Mouse (Mus musculus): Measurements from ENCODE around the gene Gm4792. TPM values are rescaled to one million over a fixed set of nuclear protein-coding genes. Genes with fewer than 3 reads are reported as not detected.

The Gm4792 gene
- polyA plus RNA-seq, 1 experiment = not detected

DNA sequence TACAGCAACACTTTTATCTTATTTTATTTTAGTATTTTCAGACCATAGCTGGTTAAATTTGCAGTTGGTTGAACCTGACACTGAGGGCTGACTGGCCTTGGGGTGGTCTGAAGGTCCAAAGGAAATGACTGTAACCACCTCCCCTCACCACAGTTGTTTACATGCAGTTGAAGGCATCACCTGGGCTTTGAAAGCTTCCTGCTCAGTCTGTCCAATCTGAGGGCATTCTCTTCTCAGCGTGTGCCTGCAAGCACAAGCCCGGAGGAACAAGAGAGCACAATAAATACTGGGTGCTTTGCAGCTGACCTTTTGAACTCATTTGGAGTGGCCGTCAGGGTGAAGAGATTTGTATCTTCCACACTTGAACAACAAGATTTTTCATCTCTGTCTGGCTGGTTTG is 23.2 kb downstream of the Gm4792 start:
- no peak overlapping the region for H3K4me3 ChIP-seq (replicated peaks)
- TF ChIP-seq GATA1 (IDR thresholded peaks at IDR 0.05; ENCODE audit: borderline replicate concordance, low read length) (no peak), FLI1 (IDR thresholded peaks at IDR 0.05; ENCODE audit: low read length) (no peak)
- peaks cover 3% of the 10 kb centered on the region for H3K27me3 ChIP-seq (replicated peaks)
- no peaks in the 10 kb centered on the region for H3K36me3 ChIP-seq (replicated peaks; ENCODE audit: low read length)
- peaks cover 2% of the 10 kb centered on the region; the same call in 1 of the 2 replicates for H3K9me3 ChIP-seq
- H3K4me1 ChIP-seq = no peaks in the 10 kb centered on the region

DNA sequence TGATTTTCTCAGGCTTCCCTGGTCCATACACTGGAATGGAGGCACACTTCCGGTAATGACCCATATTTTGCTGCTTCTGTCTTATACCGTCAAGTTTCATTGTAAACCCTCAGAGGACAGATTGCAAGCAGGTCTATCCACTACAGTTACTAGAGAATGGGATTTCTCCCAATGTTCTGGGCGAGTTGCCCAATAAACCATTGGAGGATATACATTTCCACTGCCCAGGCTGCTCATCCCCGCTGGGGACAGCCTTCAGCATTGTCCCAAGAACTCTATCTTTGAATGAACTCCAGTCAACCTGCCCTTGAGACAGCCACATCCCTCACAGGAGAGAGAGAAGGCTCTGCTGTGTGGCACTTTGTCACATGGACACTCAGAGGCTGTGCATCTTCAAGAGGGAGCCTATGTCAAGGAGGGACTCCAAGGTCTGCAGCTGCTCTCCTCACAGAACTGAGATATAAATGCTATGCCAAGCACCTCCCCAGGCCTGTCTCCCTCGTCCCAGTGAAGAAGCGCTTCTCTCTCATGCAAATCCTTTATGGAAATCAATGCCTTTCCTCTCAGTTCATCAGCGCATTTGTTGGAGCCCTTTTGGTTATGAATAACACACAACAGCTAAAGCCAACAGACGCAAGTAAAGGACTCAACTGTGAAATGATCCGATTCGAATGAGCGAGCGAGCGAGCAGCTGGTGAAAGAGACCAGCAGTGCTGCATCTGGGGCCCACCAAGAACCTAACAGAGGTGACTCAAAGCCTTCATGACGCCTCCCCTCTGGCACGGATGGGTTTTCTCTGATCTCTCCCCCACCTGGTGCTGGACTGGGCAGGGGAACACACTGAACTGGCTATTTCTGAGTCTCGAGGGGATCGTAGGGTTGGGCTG is 32.6 kb downstream of the Gm4792 start:
- H3K4me3 ChIP-seq (replicated peaks) = no peak overlapping the region
- TF ChIP-seq GATA1 (IDR thresholded peaks at IDR 0.05; ENCODE audit: borderline replicate concordance, low read length) = no peak
- TF ChIP-seq FLI1 (IDR thresholded peaks at IDR 0.05; ENCODE audit: low read length) = no peak
- H3K4me1 ChIP-seq = no peaks in the 10 kb centered on the region
- H3K36me3 ChIP-seq (replicated peaks; ENCODE audit: low read length) = no peaks in the 10 kb centered on the region
- H3K9me3 ChIP-seq = peaks cover 17% of the 10 kb centered on the region
- H3K27me3 ChIP-seq (replicated peaks) = no peaks in the 10 kb centered on the region

DNA sequence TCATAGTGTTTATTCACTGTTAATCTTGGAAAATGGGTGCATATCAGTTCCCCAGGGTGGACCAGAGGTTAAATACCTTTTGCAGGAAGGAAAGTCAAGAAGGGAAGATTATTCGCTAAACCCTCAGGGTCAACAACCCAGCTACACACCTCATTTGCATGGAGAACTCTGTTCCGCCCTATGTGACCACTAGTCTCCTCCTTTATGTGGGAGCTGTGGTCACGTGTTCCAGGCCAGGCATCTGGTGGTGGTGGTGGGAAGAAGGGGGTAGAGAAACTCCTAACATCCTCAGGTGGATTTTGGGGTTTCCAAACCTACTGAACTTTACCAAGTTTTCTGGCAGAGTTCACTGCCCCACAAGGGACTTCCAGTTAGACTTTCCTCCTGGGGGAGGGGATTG is 35.3 kb downstream of the Gm4792 start:
- H3K27me3 ChIP-seq (replicated peaks) = no peaks in the 10 kb centered on the region
- no peaks in the 10 kb centered on the region for H3K4me1 ChIP-seq
- H3K4me3 ChIP-seq (replicated peaks) = no peak overlapping the region
- no peaks in the 10 kb centered on the region for H3K36me3 ChIP-seq (replicated peaks; ENCODE audit: low read length)
- H3K9me3 ChIP-seq = no peaks in the 10 kb centered on the region
- no peak for TF ChIP-seq GATA1 (IDR thresholded peaks at IDR 0.05; ENCODE audit: borderline replicate concordance, low read length)
- no peak for TF ChIP-seq FLI1 (IDR thresholded peaks at IDR 0.05; ENCODE audit: low read length)

- Histone ChIP-seq H3K27me3 (replicated peaks) (no peaks in the 10 kb centered on the region), H3K9me3 (no peaks in the 10 kb centered on the region), H3K4me1 (no peaks in the 10 kb centered on the region), H3K36me3 (replicated peaks; ENCODE audit: low read length) (no peaks in the 10 kb centered on the region), H3K4me3 (replicated peaks) (no peak overlapping the region)
- no peak for TF ChIP-seq GATA1 (IDR thresholded peaks at IDR 0.05; ENCODE audit: borderline replicate concordance, low read length)
- TF ChIP-seq FLI1 (IDR thresholded peaks at IDR 0.05; ENCODE audit: low read length) = no peak
Measured at GRCm38 (mm10) chr10:94262646-94263045, 35.9 kb downstream of the Gm4792 start.

- H3K27me3 ChIP-seq (replicated peaks) = no peaks in the 10 kb centered on the region
- peaks cover 5% of the 10 kb centered on the region; the same call in 1 of the 2 replicates for H3K9me3 ChIP-seq
- H3K4me1 ChIP-seq = no peaks in the 10 kb centered on the region
- TF ChIP-seq GATA1 (IDR thresholded peaks at IDR 0.05; ENCODE audit: borderline replicate concordance, low read length) = no peak
- TF ChIP-seq FLI1 (IDR thresholded peaks at IDR 0.05; ENCODE audit: low read length) = no peak
- no peaks in the 10 kb centered on the region for H3K36me3 ChIP-seq (replicated peaks; ENCODE audit: low read length)
- no peak overlapping the region for H3K4me3 ChIP-seq (replicated peaks)
Measured at GRCm38 (mm10) chr10:94260544-94260943, 38.0 kb downstream of the Gm4792 start.

- TF ChIP-seq GATA1 (IDR thresholded peaks at IDR 0.05; ENCODE audit: borderline replicate concordance, low read length) = no peak
- no peaks in the 10 kb centered on the region for H3K4me1 ChIP-seq
- H3K36me3 ChIP-seq (replicated peaks; ENCODE audit: low read length) = no peaks in the 10 kb centered on the region
- peaks cover 12% of the 10 kb centered on the region for H3K9me3 ChIP-seq
- H3K27me3 ChIP-seq (replicated peaks) = no peaks in the 10 kb centered on the region
- H3K4me3 ChIP-seq (replicated peaks) = no peak overlapping the region
Measured at GRCm38 (mm10) chr10:94256518-94256917, 42.0 kb downstream of the Gm4792 start.

DNA sequence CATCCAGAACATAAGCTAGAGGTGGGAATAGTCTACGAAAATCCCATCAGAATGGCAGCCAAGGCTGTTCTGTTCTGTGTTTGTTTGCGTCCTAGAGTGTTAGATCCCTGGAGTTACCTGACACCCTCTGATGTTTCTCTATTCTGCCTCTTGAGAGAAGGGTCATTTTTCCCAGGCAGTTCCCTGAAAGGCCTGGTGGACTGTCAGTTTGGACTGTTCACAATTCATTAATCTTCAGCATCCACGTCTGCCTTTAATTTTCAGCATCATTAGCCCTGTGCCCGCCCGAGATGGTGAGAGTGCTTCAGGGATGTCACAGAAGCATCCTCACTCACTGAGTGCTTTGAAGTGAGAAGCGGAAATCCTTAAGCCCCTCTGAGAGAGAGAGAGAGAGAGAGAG is 42.8 kb downstream of the Gm4792 start:
- TF ChIP-seq GATA1 (IDR thresholded peaks at IDR 0.05; ENCODE audit: borderline replicate concordance, low read length) (no peak), FLI1 (IDR thresholded peaks at IDR 0.05; ENCODE audit: low read length) (no peak)
- Histone ChIP-seq H3K27me3 (replicated peaks) (no peaks in the 10 kb centered on the region), H3K4me3 (replicated peaks) (no peak overlapping the region), H3K4me1 (no peaks in the 10 kb centered on the region), H3K36me3 (replicated peaks; ENCODE audit: low read length) (no peaks in the 10 kb centered on the region), H3K9me3 (peaks cover 16% of the 10 kb centered on the region)

GRCm38 (mm10) chr10:94254766-94255165 is 43.7 kb downstream of the Gm4792 start:
- Histone ChIP-seq H3K9me3 (peaks cover 16% of the 10 kb centered on the region), H3K4me1 (no peaks in the 10 kb centered on the region), H3K27me3 (replicated peaks) (peaks cover 2% of the 10 kb centered on the region), H3K36me3 (replicated peaks; ENCODE audit: low read length) (no peaks in the 10 kb centered on the region), H3K4me3 (replicated peaks) (no peak overlapping the region)
- no peak for TF ChIP-seq GATA1 (IDR thresholded peaks at IDR 0.05; ENCODE audit: borderline replicate concordance, low read length)

GRCm38 (mm10) chr10:94253260-94253807 is 45.2 kb downstream of the Gm4792 start:
- no peak for TF ChIP-seq FLI1 (IDR thresholded peaks at IDR 0.05; ENCODE audit: low read length)
- no peak for TF ChIP-seq GATA1 (IDR thresholded peaks at IDR 0.05; ENCODE audit: borderline replicate concordance, low read length)
- H3K36me3 ChIP-seq (replicated peaks; ENCODE audit: low read length) = no peaks in the 10 kb centered on the region
- H3K4me3 ChIP-seq (replicated peaks) = no peak overlapping the region
- peaks cover 20% of the 10 kb centered on the region for H3K9me3 ChIP-seq
- peaks cover 2% of the 10 kb centered on the region for H3K27me3 ChIP-seq (replicated peaks)
- H3K4me1 ChIP-seq = no peaks in the 10 kb centered on the region
